Mouse (Mus musculus): ENCODE results near the gene Galm.
"Not testable (repeated sequence)": the region's sequence is repeated elsewhere in the genome, so short reads cannot be mapped to it uniquely, and the experiment has no call there.

The Galm gene

GRCm38 (mm10) chr17:80165741-80166140 lies 38.5 kb downstream of the Galm start:
- peak; percentile 60 for DNase-seq (ENCODE audit: low read depth, low spot score)

- no peak for DNase-seq (ENCODE audit: low read depth, low spot score)
These were observed 39.1 kb downstream of the Galm start for GRCm38 (mm10) chr17:80166346-80166745.

- DNase-seq (ENCODE audit: low read depth, low spot score): no peak
These were observed 40.2 kb downstream of the Galm start for GRCm38 (mm10) chr17:80167436-80167835.

GRCm38 (mm10) chr17:80167851-80168251 lies 40.6 kb downstream of the Galm start:
- no peak for DNase-seq (ENCODE audit: low read depth, low spot score)

GRCm38 (mm10) chr17:80168425-80169182 lies 41.3 kb downstream of the Galm start:
- DNase-seq (ENCODE audit: low read depth, low spot score): peak; percentile 69

- DNase-seq (ENCODE audit: low read depth, low spot score): no peak
These were observed 42.5 kb downstream of the Galm start for GRCm38 (mm10) chr17:80169792-80170191.

GRCm38 (mm10) chr17:80170951-80171350 lies 43.7 kb downstream of the Galm start:
- DNase-seq (ENCODE audit: low read depth, low spot score): no peak

- DNase-seq (ENCODE audit: low read depth, low spot score): no peak
These were observed 44.7 kb downstream of the Galm start for GRCm38 (mm10) chr17:80171948-80172347.

- no peak for DNase-seq (ENCODE audit: low read depth, low spot score)
These were observed 45.5 kb downstream of the Galm start for GRCm38 (mm10) chr17:80172761-80173160.

GRCm38 (mm10) chr17:80173708-80174107 lies 46.4 kb downstream of the Galm start:
- DNase-seq (ENCODE audit: low read depth, low spot score): no peak

GRCm38 (mm10) chr17:80174146-80174545 lies 46.9 kb downstream of the Galm start:
- no peak for DNase-seq (ENCODE audit: low read depth, low spot score)

GRCm38 (mm10) chr17:80174699-80175385 lies 47.6 kb downstream of the Galm start:
- no peak for DNase-seq (ENCODE audit: low read depth, low spot score)

- DNase-seq (ENCODE audit: low read depth, low spot score): no peak
These were observed 48.1 kb downstream of the Galm start for GRCm38 (mm10) chr17:80175386-80175739.

- DNase-seq (ENCODE audit: low read depth, low spot score): no peak
These were observed 48.7 kb downstream of the Galm start for GRCm38 (mm10) chr17:80175966-80176365.

- not testable (repeated sequence) for DNase-seq (ENCODE audit: low read depth, low spot score)
These were observed 51.6 kb downstream of the Galm start for GRCm38 (mm10) chr17:80178846-80179245.

- DNase-seq (ENCODE audit: low read depth, low spot score): no peak
These were observed 52.7 kb downstream of the Galm start for GRCm38 (mm10) chr17:80179959-80180358.

GRCm38 (mm10) chr17:80180468-80180867 lies 53.2 kb downstream of the Galm start:
- no peak for DNase-seq (ENCODE audit: low read depth, low spot score)

- no peak for DNase-seq (ENCODE audit: low read depth, low spot score)
These were observed 56.3 kb downstream of the Galm start for GRCm38 (mm10) chr17:80183615-80184014.

- no peak for DNase-seq (ENCODE audit: low read depth, low spot score)
These were observed 65.8 kb downstream of the Galm start for GRCm38 (mm10) chr17:80193075-80193474.

- DNase-seq (ENCODE audit: low read depth, low spot score): no peak
These were observed 72.0 kb downstream of the Galm start for GRCm38 (mm10) chr17:80199160-80199778.

GRCm38 (mm10) chr17:80205657-80206056 lies 78.4 kb downstream of the Galm start:
- DNase-seq (ENCODE audit: low read depth, low spot score): no peak

GRCm38 (mm10) chr17:80206301-80206670 lies 79.0 kb downstream of the Galm start:
- DNase-seq (ENCODE audit: low read depth, low spot score): no peak

Data from brain, embryonic 18.5 days (tissue).